Mouse (Mus musculus) liver, postnatal 0 days (tissue): ENCODE data around the gene Socs3.

Experiments
- CTCF ChIP-seq: sonication (generic); IDR thresholded peaks from 2 replicates; pipeline ENCODE4 v1.5.1; 2016; ENCODE audit warnings: antibody characterized with exemption, low read depth
- EP300 ChIP-seq: IDR thresholded peaks from 2 replicates; pipeline ENCODE4 v1.6.1; 2016; ENCODE audit warnings: antibody characterized with exemption, low read depth, mild to moderate bottlenecking

- no peak; the same call in 1 of the 2 replicates for TF ChIP-seq CTCF
- TF ChIP-seq EP300, result peak; percentile 58
Observed at GRCm38 (mm10) chr11:117969100-117969944, 525 bp downstream of the Socs3 start.
